Mouse (Mus musculus) liver, adult 2 months (tissue): Measurements from ENCODE around the gene Bcar3. TPM values are rescaled to one million over a fixed set of nuclear protein-coding genes. Genes with fewer than 3 reads are reported as not detected.

Source experiments
- DNase-seq: peaks from one replicate; pipeline ENCODE4 v3.0.0-alpha.2; 2011; ENCODE audit warnings: low read depth, low spot score; ENCODE audit errors: extremely low read depth
- H3K27ac ChIP-seq: fragments of 200-500 bp; replicated peaks from 2 replicates; pipeline ENCODE4 v1.5.1; 2012; ENCODE audit warnings: low read depth, mild to moderate bottlenecking, control low read depth, inconsistent platforms, low read length; ENCODE audit not compliant: insufficient read depth
- H3K27me3 ChIP-seq: fragments of 200-500 bp; 2 replicates; pipeline ENCODE4 v1.6.1; 2012; ENCODE audit warnings: mild to moderate bottlenecking, moderate library complexity, low read length, inconsistent platforms; ENCODE audit not compliant: control insufficient read depth, insufficient read depth
- H3K36me3 ChIP-seq: fragments of 200-500 bp; 2 replicates; pipeline ENCODE4 v1.6.1; 2012; ENCODE audit warnings: low read length, inconsistent platforms; ENCODE audit not compliant: control insufficient read depth, insufficient read depth
- H3K4me1 ChIP-seq: fragments of 200-500 bp; 2 replicates; pipeline ENCODE4 v1.6.1; 2011; ENCODE audit warnings: low read length; ENCODE audit not compliant: control insufficient read depth, insufficient read depth
- H3K4me3 ChIP-seq: fragments of 200-500 bp; 2 replicates; pipeline ENCODE4 v1.5.1; 2011; ENCODE audit warnings: low read depth, mild to moderate bottlenecking, control low read depth, low read length, moderate library complexity; ENCODE audit not compliant: insufficient read depth
- H3K79me2 ChIP-seq: fragments of 200-500 bp; 2 replicates; pipeline ENCODE4 v1.6.1; 2012; ENCODE audit warnings: inconsistent platforms, mild to moderate bottlenecking, low read length, moderate library complexity; ENCODE audit not compliant: control insufficient read depth, insufficient read depth
- H3K9ac ChIP-seq: fragments of 200-500 bp; 2 replicates; pipeline ENCODE4 v1.6.1; 2012; ENCODE audit warnings: low read depth, mild to moderate bottlenecking, control low read depth, inconsistent platforms, low read length
- CTCF ChIP-seq: fragments of 200-500 bp; IDR thresholded peaks from 2 replicates; pipeline ENCODE4 v1.5.1; 2011; ENCODE audit warnings: low read depth, low read length, control low read depth
- POLR2A ChIP-seq: fragments of 200-500 bp; IDR thresholded peaks from 2 replicates; pipeline ENCODE4 v1.6.1; 2011; ENCODE audit warnings: low read length, control low read depth; ENCODE audit not compliant: insufficient read depth; ENCODE audit errors: extremely low read depth
- WGBS: fragments of 180-500 bp; shearing (Covaris S2); methylation state at CpG from one replicate; pipeline ENCODE4 v1.1.7; 2018; 5-methylcytosine and 5-hydroxymethylcytosine counted together
- polyA plus RNA-seq: library from polyadenylated mRNA; depleted of rRNA; stranded (reverse); fragments of >200 nt; gene quantifications from 2 replicates; pipeline ENCODE4 v1.2.3, GENCODE M21; 2012
- total RNA-seq: library from RNA; depleted of rRNA; stranded (reverse); fragments of >200 nt; gene quantifications from 2 replicates; pipeline ENCODE4 v1.2.3, GENCODE M21; 2014

The Bcar3 gene
- total and polyA plus RNA-seq, 2 experiments = 44.4 to 45.5 TPM

DNA sequence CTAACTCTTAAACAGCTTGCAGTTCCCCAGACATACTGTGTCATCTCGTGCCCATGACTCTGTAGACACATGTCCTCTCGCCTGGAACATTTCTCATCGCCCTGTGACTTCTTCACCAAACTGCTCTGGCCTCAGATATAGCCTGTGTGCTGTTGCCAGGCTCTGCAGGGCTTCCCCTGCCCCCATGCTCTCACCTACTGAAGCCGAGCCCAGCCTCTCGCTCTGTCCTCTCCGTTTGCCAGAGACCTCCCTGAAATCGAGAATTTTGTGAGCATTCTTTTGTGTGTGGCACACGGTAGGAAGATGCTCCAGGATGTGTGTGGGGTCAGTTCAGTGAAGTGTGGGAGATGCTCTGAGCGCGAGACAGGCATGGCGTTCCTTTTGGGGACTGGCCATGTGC, 151.8 kb downstream of the Bcar3 start:
- H3K27ac ChIP-seq = no peak overlapping the region
- no peak for TF ChIP-seq CTCF
- TF ChIP-seq POLR2A = no peak
- H3K36me3 ChIP-seq = no peaks in the 10 kb centered on the region
- WGBS = 92% methylated on average over 11 of the region's 11 CpGs
- H3K9ac ChIP-seq = no peak overlapping the region
- H3K4me3 ChIP-seq = no peak overlapping the region
- no peak for DNase-seq
- no peaks in the 10 kb centered on the region for H3K4me1 ChIP-seq
- peaks cover 14% of the 10 kb centered on the region; the same call in 1 of the 2 replicates for H3K79me2 ChIP-seq
- no peaks in the 10 kb centered on the region for H3K27me3 ChIP-seq

DNA sequence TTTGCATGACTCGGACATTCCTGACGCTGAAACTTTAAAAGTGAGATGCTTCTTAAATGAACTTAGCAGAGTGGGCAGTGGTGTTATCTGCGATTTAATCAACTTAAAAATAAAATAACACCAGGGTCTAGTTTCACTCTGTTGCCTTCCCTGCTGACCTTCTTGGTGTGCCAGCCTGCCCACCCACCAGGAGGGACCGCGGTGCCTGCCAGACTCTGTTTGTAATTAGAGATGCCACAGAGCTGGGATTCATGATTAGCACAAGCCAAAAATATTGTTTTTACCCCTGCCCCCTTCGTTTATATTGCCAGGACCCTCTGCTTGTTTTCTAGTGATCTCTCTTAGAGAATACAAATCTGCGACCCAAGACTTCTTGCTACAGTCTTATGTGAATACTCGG, 152.7 kb downstream of the Bcar3 start:
- no peak overlapping the region for H3K27ac ChIP-seq
- H3K79me2 ChIP-seq = peaks cover 14% of the 10 kb centered on the region; the same call in 1 of the 2 replicates
- no peak overlapping the region for H3K9ac ChIP-seq
- DNase-seq = no peak
- TF ChIP-seq POLR2A = no peak
- TF ChIP-seq CTCF = no peak
- no peaks in the 10 kb centered on the region for H3K27me3 ChIP-seq
- no peaks in the 10 kb centered on the region for H3K36me3 ChIP-seq
- WGBS = 90% methylated on average over 8 of the region's 8 CpGs
- H3K4me3 ChIP-seq = no peak overlapping the region
- no peaks in the 10 kb centered on the region for H3K4me1 ChIP-seq

DNA sequence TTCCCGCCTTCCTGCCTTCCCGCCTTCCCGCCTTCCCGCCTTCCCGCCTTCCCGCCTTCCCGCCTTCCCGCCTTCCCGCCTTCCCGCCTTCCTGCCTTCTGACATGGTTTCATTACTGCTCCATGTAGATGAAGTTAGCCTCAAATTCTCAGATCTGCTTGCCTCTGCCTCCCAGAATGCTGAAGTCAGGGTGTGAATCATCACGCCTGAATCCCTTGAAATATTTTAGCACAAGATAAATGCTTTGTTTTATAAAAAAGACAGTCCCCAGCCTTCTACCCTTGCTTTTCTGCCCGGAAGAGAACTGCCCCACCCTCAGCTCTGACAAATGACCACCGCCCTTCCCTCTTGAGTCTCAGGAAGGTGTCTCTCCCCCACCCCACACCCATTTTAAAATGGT, 154.3 kb downstream of the Bcar3 start:
- no peak overlapping the region for H3K4me3 ChIP-seq
- H3K27me3 ChIP-seq = no peaks in the 10 kb centered on the region
- DNase-seq = no peak
- no peaks in the 10 kb centered on the region for H3K4me1 ChIP-seq
- H3K79me2 ChIP-seq = peaks cover 14% of the 10 kb centered on the region; the same call in 1 of the 2 replicates
- over 99% methylated on average over 13 of the region's 13 CpGs for WGBS
- no peak for TF ChIP-seq POLR2A
- no peak for TF ChIP-seq CTCF
- no peak overlapping the region for H3K9ac ChIP-seq
- H3K27ac ChIP-seq = no peak overlapping the region
- H3K36me3 ChIP-seq = no peaks in the 10 kb centered on the region

DNA sequence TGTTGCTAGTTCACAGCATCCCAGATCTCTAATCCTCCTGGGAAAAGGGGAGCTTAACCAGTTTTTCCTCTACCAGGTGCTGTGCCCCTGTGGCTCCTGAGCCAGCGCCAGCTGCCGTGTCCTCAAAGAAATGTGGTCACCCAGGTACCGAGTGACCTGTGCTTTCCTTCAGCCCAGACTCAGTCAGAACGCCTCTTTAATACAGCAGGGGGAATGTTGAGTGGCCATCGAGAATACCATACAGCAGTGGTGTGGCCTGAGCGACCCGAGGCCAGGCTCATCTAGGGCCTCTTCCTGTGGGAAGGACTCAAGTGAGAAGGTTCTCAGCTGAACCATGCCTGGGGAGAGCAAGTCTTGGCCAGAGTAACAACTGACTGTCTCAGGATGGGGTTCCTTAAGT, 156.1 kb downstream of the Bcar3 start:
- H3K36me3 ChIP-seq = no peaks in the 10 kb centered on the region
- 92% methylated on average over 7 of the region's 7 CpGs for WGBS
- no peak for TF ChIP-seq POLR2A
- no peak overlapping the region for H3K4me3 ChIP-seq
- peaks cover 12% of the 10 kb centered on the region; the same call in 1 of the 2 replicates for H3K79me2 ChIP-seq
- DNase-seq = no peak
- H3K27ac ChIP-seq = no peak overlapping the region
- H3K27me3 ChIP-seq = no peaks in the 10 kb centered on the region
- no peak overlapping the region for H3K9ac ChIP-seq
- no peaks in the 10 kb centered on the region for H3K4me1 ChIP-seq

DNA sequence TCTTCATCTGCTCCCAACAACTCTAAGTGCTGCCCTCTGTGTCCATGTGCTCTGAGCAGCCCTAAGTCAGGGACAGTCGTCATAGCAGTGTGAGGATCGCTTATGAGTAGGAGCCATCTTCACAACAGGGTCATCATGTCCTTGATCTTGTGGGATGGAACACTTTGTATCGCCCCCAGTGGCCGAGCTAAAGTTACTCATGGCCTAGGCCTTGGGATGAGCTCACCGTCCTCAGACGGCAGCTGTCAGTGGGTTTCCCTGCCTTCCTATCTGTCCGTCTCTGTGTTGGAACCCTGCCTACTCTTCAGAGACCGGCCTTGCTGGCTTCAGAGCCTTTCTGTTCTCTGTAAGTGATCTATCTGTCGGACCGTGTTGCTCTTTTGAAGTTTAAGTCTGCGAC, 159.9 kb downstream of the Bcar3 start:
- no peak overlapping the region for H3K4me3 ChIP-seq
- H3K4me1 ChIP-seq = no peaks in the 10 kb centered on the region
- peaks cover 10% of the 10 kb centered on the region; the same call in 1 of the 2 replicates for H3K79me2 ChIP-seq
- WGBS = 93% methylated on average over 11 of the region's 11 CpGs
- no peak for DNase-seq
- no peak overlapping the region for H3K27ac ChIP-seq
- TF ChIP-seq CTCF (no peak), POLR2A (no peak)
- no peaks in the 10 kb centered on the region for H3K36me3 ChIP-seq
- no peak overlapping the region for H3K9ac ChIP-seq
- no peaks in the 10 kb centered on the region for H3K27me3 ChIP-seq

DNA sequence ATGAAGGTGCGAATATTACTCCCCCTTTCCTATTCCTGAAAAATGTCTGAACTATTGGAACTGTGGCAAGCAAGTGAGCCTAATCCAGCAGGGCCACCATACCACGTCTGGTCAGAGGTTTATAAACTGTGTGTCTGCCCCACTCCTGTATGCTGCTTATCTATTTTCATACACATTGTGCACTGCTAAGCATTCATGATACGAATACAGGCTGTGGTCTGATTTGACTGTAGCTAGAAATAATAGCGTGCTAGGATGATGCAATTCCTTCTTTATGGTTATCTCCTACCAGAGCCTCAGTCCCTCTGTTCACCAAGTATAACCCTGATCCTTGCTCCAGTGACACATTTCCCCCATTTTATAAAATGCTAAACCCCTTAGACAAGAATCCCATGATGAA, 162.2 kb downstream of the Bcar3 start:
- TF ChIP-seq CTCF = no peak
- no peak for TF ChIP-seq POLR2A
- no peaks in the 10 kb centered on the region for H3K27me3 ChIP-seq
- 89% methylated on average over 4 of the region's 4 CpGs for WGBS
- no peak for DNase-seq
- H3K36me3 ChIP-seq = no peaks in the 10 kb centered on the region
- H3K79me2 ChIP-seq = peaks cover 7% of the 10 kb centered on the region; the same call in 1 of the 2 replicates
- H3K9ac ChIP-seq = no peak overlapping the region
- no peak overlapping the region for H3K4me3 ChIP-seq
- H3K27ac ChIP-seq = no peak overlapping the region
- H3K4me1 ChIP-seq = no peaks in the 10 kb centered on the region
